Mouse (Mus musculus) left cerebral cortex, adult 9 months (tissue): ENCODE results near the gene Zfp281.
A peak's percentile ranks its signal among the peaks of the same experiment; 100 is the strongest.

Experiments
- DNase-seq, 2 experiments: peaks; one replicate each; pipeline ENCODE4 v3.0.0; 2022; ENCODE audit warnings: low spot score in 2 of 2

Gene Zfp281

GRCm38 (mm10) chr1:136613300-136613751 is 11.4 kb upstream of the Zfp281 start:
- peak; percentile 43 to 75 for DNase-seq

- no peak for DNase-seq
These were observed 9.8 kb upstream of the Zfp281 start for GRCm38 (mm10) chr1:136614748-136615440.

DNA sequence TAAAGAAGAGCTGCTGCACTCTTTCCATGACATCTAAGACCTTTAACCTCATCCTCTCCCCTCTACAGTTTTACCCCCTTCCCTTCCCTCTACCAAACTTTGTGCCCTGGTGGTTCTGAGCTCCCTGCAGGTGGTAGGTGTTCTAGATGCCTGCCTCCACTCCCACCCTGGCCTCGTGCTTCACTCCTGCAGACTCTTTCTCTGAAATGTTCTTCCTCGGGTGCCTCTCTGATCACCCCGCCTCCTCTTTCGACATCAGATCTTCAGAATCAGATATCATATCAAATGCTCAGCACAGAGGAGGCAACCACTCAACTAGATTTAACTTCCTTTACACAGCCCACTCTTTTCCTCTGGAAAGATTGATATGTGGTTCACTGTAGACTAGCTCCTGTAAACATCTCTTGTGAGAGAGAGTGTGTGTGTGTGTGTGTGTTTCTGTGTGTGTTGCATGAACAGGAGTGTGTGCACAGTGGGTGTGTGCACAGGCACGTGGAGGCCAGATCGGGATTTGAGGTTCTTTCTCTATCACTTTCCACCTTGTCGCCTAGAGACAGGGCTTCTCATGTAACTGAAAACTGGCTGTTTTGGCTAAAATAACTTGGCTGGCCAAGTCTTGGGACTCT is 7.4 kb upstream of the Zfp281 start:
- DNase-seq: no peak

- no peak for DNase-seq
These were observed 6.1 kb upstream of the Zfp281 start for GRCm38 (mm10) chr1:136618570-136618969.

DNA sequence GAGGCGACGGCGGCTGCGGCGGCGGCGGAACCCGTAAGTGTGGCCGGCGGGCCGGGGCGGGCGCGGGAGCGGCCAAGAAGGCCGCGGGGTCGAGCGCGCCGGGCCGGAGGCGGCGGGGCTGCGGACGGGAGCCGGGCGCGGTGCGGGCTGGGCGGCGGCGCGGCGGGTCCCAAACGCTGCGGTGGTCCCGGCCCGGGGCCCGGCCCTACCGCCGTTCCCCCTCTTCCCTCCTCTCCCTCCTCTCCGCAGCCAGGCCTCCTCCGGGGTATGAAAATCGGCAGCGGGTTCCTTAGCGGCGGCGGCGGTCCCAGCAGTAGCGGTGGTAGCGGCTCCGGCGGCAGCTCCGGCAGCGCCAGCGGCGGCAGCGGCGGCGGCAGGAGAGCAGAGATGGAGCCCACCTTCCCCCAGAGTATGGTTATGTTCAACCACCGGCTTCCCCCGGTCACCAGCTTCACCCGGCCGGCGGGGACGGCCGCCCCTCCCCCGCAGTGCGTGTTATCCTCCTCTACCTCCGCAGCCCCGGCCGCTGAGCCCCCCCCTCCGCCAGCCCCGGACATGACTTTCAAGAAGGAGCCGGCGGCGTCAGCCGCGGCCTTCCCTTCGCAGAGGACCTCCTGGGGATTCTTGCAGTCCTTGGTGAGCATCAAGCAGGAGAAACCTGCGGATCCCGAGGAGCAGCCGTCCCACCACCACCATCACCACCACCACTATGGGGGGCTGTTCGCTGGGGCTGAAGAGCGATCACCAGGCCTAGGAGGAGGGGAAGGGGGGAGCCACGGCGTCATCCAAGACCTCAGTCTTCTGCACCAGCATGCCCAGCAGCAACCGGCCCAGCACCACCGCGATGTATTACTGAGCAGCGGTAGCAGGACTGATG is 556 bp downstream of the Zfp281 start:
- peak in 1 of 2 experiments; percentile 34 for DNase-seq

DNA sequence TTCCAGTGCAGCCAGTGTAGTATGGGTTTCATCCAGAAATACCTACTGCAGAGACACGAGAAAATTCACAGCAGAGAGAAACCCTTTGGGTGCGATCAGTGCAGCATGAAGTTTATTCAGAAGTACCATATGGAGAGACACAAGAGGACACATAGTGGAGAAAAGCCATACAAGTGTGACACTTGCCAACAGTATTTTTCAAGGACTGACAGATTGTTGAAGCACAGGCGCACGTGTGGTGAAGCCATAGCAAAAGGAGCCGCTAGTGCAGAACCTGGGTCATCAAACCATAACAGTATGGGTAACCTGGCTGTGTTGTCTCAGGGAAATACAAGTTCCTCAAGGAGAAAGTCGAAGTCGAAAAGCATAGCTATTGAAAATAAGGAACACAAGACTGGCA is 1.4 kb downstream of the Zfp281 start:
- no peak for DNase-seq

DNA sequence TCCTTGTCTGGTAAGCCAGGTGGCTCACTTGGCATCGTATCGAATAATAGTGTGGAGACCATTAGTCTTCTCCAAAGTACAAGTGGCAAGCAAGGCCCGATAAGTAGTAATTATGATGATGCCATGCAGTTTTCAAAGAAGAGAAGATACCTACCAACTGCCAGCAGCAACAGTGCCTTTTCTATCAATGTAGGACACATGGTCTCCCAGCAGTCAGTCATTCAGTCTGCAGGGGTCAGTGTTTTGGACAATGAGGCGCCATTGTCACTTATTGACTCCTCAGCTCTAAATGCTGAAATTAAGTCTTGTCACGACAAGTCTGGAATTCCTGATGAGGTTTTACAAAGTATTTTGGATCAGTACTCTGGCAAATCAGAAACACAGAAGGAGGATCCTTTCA is 2.1 kb downstream of the Zfp281 start:
- DNase-seq: no peak

GRCm38 (mm10) chr1:136627591-136627990 is 2.9 kb downstream of the Zfp281 start:
- DNase-seq: no peak

GRCm38 (mm10) chr1:136632891-136633290 is 8.2 kb downstream of the Zfp281 start:
- DNase-seq: no peak

GRCm38 (mm10) chr1:136635644-136636043 is 10.9 kb downstream of the Zfp281 start:
- DNase-seq: no peak

DNA sequence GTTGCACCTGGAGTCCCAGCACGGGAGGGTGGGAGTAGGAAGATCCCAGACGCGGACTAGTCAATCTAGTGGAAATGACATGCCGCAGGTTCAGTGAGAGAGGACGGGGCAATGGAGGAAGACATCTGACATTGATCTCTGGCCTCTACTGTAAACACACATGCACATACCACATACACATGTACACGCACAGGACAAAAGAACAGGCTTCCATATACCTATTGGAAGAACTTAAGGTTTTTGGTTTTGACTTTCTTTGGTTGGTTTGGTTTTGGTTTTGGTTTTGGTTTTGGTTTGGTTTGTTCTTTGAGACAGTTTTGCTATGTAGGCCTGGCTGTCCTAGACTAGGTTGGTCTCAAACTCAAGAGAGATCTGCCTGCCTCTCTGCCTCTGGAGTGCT is 12.2 kb downstream of the Zfp281 start:
- no peak for DNase-seq

DNA sequence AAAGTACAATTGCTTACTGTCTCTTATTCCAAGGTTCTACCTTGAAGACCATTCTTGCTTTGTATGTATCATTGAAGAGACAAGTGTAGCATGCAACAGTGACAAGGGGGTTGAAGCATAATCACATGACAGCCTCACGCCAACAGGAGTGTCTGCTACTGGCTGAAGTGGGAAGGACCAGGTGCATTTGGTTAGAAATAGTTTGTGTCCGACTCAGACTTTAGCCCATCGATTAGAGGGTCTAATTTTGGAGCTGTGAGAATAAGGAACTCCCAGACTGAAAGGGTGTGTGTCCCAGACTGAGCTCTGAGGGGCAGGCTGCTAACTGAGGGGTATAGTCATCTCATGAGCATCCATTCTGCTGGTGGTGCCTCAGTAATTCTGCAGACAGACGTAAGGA is 13.0 kb downstream of the Zfp281 start:
- DNase-seq: no peak

DNA sequence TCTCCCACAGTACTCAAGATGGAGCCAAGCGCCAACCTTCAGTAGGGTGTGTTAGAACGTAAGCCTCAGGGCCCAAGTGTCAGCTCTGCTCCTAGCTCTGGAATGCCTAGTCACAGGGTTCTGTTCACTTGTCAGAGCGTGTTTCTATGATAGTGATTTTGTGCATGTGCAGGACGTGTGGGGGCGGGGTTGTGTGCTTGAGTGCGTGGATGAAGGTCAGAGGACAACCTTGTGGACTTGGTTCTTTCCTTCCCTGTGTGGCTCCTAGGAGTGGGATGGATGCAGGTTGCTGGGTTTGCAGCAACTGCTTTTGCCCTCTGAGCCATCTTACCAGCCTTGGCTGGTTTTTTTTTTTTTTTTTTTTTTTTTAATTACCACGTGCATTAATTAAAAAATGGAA is 13.5 kb downstream of the Zfp281 start:
- DNase-seq: no peak

DNA sequence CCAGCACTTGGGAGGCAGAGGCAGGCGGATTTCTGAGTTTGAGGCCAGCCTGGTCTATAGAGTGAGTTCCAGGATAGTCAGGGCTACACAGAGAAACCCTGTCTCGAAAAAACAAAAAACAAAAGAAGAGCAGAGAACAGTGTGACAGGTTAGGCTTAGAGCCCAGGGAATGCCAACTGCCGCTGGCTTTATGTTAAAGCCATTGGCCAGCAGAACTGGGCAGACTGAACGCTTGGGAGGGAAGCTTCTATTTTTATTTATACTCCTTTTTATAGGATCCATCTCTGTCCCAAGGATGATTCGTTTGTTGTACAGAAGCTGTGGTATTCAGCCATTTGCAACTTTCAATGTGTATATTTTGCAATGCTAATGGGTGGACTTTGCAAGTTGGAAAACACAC is 14.0 kb downstream of the Zfp281 start:
- DNase-seq: no peak

- no peak for DNase-seq
These were observed 14.5 kb downstream of the Zfp281 start for GRCm38 (mm10) chr1:136639221-136639620.

GRCm38 (mm10) chr1:136642701-136643100 is 18.0 kb downstream of the Zfp281 start:
- no peak for DNase-seq

DNA sequence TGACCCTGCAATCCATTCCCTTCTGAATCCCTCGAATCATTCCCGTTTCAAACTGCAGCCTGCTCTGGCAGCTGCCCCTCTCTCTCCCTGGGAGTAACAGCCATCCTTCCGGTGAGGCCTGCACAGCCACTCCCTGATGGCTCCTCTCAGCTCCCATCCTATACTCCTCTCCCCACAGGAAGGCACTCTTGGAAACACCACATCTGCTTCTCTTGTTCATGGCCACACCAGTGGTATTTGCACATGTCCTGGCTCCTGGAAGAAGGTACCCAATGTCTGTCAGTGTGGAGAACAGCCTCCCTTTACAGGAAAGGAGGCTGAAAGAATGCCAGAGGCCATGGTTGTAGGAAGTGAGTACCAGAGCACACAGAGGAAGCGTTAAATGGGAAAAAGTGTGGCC is 19.8 kb downstream of the Zfp281 start:
- DNase-seq: no peak

DNA sequence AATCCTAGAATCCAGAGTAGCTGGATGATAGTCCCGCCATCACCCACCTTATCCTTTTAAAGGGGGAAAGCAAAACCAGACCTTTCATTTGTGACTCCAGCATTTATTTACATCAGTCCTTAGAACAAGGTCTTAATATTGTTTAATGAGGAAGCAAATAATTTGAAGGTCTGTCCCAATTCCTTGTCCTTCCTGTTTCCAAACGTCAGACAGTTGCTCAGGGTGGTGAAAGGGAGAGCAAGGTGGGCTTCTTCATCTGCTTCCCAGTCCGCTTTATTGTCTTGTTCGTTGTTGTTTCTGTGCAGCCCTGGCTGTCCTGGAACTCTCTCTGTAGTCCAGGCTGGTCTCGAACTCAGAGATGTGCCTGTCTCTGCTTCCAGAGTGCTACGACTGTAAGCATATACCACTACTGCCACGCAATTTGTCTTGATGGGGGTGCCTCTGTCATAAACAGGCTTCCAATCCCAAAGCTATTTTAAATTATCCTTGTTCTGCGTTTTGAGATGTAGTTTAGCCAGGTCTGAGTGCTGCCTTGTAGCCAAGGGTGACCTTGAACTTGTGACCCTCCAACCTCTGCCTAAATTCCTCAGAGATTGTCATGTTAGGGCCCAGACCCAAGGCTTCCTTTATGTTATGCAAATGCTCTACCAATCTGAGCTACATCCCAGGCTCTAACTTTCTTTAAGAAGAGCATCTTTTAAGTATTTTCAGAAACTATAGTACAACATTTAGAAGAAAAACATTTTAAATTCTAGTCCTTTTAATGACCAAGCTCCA is 21.3 kb downstream of the Zfp281 start:
- no peak for DNase-seq

- no peak for DNase-seq
These were observed 27.4 kb downstream of the Zfp281 start for GRCm38 (mm10) chr1:136652066-136652465.

DNA sequence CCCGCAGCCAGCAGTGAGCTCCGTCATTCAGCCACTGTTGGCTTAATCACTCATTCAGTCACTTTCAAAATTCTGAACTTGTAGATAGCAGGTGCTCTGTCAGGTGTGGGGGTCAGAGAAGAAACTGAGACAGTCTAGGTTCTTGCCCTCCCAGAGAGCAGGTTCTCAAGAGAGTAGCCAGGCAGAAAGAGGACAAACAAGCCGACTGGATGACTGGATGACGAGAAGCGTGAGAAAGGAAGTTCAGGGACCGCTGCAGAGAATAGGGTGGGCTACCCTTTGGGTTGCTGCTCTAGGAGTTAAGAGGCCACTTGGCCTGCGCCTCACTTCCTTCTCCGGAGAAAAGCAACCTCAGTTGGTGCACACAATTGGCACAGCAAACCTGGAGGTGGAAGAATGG is 28.8 kb downstream of the Zfp281 start:
- no peak for DNase-seq

GRCm38 (mm10) chr1:136654385-136654784 is 29.7 kb downstream of the Zfp281 start:
- no peak for DNase-seq

DNA sequence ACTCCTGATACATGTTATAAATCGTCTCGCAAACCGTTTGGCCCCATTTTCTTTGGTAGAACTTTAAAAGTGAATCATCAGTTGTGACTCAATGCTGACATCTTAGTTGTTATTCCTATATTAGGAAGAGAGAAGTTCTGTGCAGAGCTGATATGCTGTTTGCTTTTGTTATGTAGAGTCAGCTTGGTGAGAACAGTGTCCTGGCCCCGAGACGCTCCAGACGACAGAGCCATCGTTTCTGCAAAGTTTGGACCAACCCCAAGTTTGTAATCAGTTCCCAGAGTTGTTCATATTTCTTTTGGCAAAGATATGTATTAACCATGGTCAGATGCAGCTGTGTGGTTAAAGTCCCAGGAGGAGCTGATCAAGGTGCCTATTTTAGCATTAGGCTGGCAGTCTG is 31.9 kb downstream of the Zfp281 start:
- DNase-seq: no peak
